Mouse (Mus musculus): ENCODE results near the gene Pdcd6.

DNA sequence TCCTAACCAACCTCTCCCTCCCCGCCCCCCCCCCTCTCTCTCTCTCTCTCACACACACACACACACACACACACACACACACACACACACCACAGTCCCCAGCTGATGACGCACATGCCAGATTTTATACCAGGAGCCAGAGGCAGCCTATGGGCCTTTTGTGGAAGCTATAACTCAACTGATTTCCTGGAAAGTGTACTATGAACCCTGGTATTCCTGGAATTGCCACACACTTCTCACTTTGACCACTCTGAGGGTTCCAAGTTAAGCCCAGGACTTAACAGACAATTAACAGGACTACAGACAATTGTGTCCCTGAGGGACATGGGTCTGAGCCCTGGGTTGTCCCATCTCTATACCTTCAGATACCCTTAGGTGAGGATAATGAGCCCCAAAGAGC is 35.1 kb downstream of the Pdcd6 start:
- TF ChIP-seq POLR2A (IDR thresholded peaks at IDR 0.05; ENCODE audit: borderline replicate concordance, control insufficient read depth, low read depth, low read length), result no peak
- TF ChIP-seq CTCF (IDR thresholded peaks at IDR 0.05; ENCODE audit: control insufficient read depth, insufficient read depth, low read length), result no peak
